Mouse (Mus musculus) small intestine, adult 2 months (tissue): ENCODE data around the gene Zc3hav1l. TPM values are rescaled to one million over a fixed set of nuclear protein-coding genes. Genes with fewer than 3 reads are reported as not detected.

Experiments
- H3K27ac ChIP-seq: fragments of 200-500 bp; 2 replicates; pipeline ENCODE4 v1.5.1; 2012; ENCODE audit warnings: low read depth, low read length, control low read depth, inconsistent platforms; ENCODE audit not compliant: insufficient read depth
- H3K27me3 ChIP-seq: fragments of 200-500 bp; 2 replicates; pipeline ENCODE4 v1.6.1; 2012; ENCODE audit warnings: mild to moderate bottlenecking, moderate library complexity, low read length, inconsistent platforms; ENCODE audit not compliant: control insufficient read depth, insufficient read depth
- H3K36me3 ChIP-seq: fragments of 200-500 bp; 2 replicates; pipeline ENCODE4 v1.6.1; 2012; ENCODE audit warnings: mild to moderate bottlenecking, low read length, control low read depth, inconsistent platforms; ENCODE audit not compliant: control insufficient read depth, insufficient read depth
- H3K4me1 ChIP-seq: fragments of 200-500 bp; 2 replicates; pipeline ENCODE4 v1.6.1; 2012; ENCODE audit warnings: low read length, inconsistent platforms, mixed read lengths; ENCODE audit not compliant: control insufficient read depth, insufficient read depth, insufficient read length
- H3K4me3 ChIP-seq: fragments of 200-500 bp; 2 replicates; pipeline ENCODE4 v1.5.1; 2012; ENCODE audit warnings: low read depth, mild to moderate bottlenecking, control low read depth, inconsistent platforms, low read length, moderate library complexity
- CTCF ChIP-seq: fragments of 200-500 bp; IDR thresholded peaks from 2 replicates; pipeline ENCODE4 v1.5.1; 2012; ENCODE audit warnings: low read depth, mild to moderate bottlenecking, control low read depth, inconsistent platforms, low read length, moderate library complexity, mixed read lengths; ENCODE audit not compliant: insufficient replicate concordance, insufficient read length; ENCODE audit errors: extremely low read depth
- POLR2A ChIP-seq: fragments of 200-500 bp; IDR thresholded peaks from 2 replicates; pipeline ENCODE4 v1.6.1; 2012; ENCODE audit warnings: low read depth, mild to moderate bottlenecking, control low read depth, inconsistent platforms, low read length, moderate library complexity
- WGBS: fragments of 180-500 bp; shearing (Covaris S2); methylation state at CpG from one replicate; pipeline ENCODE4 v1.1.7; 2018; 5-methylcytosine and 5-hydroxymethylcytosine counted together
- polyA plus RNA-seq: library from polyadenylated mRNA; depleted of rRNA; stranded (reverse); fragments of >200 nt; gene quantifications from 2 replicates; pipeline ENCODE4 v1.2.3, GENCODE M21; 2012

Gene Zc3hav1l
- polyA plus RNA-seq, 1 experiment: 1.3 TPM

DNA sequence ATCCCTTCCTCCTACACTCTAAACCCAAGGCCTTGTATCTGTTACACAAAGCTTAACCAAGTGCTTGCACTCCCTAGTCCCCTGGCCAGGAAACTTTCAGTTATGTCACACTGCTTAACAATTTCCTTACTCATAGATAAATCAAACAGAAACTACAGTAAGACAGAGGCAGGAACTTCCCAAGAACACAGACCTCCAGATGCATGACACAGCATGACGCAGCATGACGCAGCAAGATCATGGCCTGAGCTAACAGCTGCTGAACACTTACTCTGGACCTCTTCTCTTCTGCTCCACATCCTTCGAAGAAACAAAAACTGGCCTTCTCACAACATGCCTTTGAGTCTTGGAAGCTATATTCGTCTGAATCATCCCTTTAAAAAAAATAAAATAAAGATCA, 17.0 kb upstream of the Zc3hav1l start:
- no peaks in the 10 kb centered on the region for H3K4me1 ChIP-seq
- H3K36me3 ChIP-seq: peaks cover 80% of the 10 kb centered on the region
- TF ChIP-seq POLR2A: no peak
- no peak for TF ChIP-seq CTCF
- no peaks in the 10 kb centered on the region for H3K27me3 ChIP-seq
- H3K4me3 ChIP-seq: no peak overlapping the region
- WGBS: 96% methylated on average over 4 of the region's 4 CpGs
- H3K27ac ChIP-seq: no peak overlapping the region

DNA sequence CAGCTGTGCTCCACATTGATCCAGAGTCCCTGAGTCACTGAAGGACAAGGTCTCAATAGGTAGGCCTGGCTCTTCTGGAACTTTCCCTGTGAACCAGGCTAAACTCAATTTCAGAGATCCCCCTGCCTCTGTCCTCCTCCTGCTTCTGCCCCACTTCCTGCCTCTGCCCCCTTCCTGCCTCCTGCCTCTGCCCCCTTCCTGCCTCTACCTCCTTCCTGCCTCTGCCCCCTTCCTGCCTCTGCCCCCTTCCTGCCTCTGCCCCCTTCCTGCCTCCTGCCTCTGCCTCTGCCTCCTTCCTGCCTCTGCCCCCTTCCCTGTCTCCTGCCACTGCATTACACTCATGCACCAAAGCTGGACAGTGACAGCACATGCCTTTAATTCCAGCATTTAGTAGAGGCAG, 10.7 kb upstream of the Zc3hav1l start:
- no peak for TF ChIP-seq CTCF
- TF ChIP-seq POLR2A: no peak
- Histone ChIP-seq H3K27me3 (no peaks in the 10 kb centered on the region), H3K36me3 (peaks cover 83% of the 10 kb centered on the region), H3K4me3 (no peak overlapping the region), H3K4me1 (no peaks in the 10 kb centered on the region), H3K27ac (no peak overlapping the region)

DNA sequence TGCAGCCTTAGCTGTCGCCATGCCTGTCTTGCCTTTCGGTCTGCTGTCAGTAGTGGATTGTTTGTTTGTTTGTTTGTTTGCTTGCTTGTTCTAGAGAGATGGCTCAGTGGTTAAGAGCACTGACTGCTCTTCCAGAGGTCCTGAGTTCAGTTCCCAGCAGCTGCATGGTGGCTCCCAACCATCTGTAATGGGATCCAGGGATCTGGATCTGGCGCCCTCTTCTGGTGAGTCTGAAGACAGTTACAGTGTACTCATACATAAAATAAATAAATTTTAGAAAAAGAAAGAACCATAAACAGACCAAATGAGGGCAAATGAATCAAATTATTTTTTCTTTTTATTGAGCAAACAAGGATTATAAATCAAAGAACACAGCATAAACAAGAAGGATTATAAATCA, 5.9 kb upstream of the Zc3hav1l start:
- 94% methylated on average over 3 of the region's 3 CpGs for WGBS
- TF ChIP-seq CTCF: peak; percentile 28; the same call in 1 of the 2 replicates
- no peak for TF ChIP-seq POLR2A
- Histone ChIP-seq H3K36me3 (peaks cover 45% of the 10 kb centered on the region), H3K27ac (no peak overlapping the region), H3K4me1 (no peaks in the 10 kb centered on the region), H3K4me3 (no peak overlapping the region), H3K27me3 (no peaks in the 10 kb centered on the region)

DNA sequence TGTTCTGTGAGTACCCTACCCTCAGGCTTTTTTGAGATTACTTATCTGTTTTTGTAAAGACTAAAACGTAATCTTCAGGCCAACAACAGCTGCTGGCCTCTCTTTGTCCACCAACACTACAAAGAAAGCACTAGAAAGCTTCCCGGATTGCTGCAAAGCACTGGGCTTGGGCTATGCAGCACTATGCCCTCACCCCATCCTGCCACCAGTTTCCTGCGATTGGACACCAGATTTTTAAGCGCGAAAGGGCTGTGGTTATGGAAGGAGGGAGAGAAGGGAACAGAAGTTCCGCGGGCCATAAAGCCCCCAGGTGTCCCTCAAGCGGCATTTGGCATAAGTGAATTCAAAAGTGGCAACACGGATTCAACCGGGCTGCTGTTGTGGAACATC, 818 bp downstream of the Zc3hav1l start:
- Histone ChIP-seq H3K27me3 (no peaks in the 10 kb centered on the region), H3K36me3 (no peaks in the 10 kb centered on the region; the same call in 1 of the 2 replicates), H3K4me3 (peak overlapping the region; percentile 78), H3K4me1 (no peaks in the 10 kb centered on the region; the same call in 1 of the 2 replicates), H3K27ac (no peak overlapping the region)
- 2% methylated on average over 10 of the region's 10 CpGs for WGBS
- TF ChIP-seq POLR2A: no peak
- no peak for TF ChIP-seq CTCF

DNA sequence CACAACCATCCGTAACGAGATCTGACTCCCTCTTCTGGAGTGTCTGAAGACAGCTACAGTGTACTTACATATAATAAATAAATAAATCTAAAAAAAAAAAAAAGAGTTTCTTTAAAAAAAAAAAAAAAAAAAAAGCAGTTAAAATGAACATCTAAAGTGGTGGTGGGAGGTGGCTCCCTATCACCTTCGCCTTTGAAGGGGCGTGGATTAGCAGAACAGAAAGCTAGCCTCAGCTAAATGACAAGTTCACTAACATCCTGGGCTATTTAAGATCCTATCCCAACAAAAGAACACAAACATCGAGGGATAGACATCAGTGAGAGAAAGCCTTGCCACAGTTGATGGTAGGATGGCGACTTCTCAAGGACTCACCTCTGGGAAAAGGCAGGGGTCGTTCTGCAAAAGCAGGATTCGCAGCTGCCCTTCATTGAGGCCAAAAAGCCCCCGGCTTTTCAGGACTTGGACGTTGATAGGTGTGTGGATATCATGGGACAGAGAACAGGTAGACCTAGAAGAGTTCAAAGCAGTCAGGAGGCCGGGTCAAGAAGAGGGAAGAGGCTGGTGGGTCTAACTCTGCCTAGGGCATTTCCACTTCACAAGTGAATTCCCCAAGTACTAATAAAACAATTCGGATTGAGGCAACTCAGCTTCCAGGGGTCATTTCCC, 1.3 kb downstream of the Zc3hav1l start:
- TF ChIP-seq POLR2A (no peak), CTCF (no peak)
- no peak overlapping the region for H3K4me3 ChIP-seq
- 57% methylated on average over 12 of the region's 12 CpGs for WGBS
- no peaks in the 10 kb centered on the region for H3K27me3 ChIP-seq
- no peaks in the 10 kb centered on the region; the same call in 1 of the 2 replicates for H3K4me1 ChIP-seq
- no peak overlapping the region for H3K27ac ChIP-seq
- no peaks in the 10 kb centered on the region; the same call in 1 of the 2 replicates for H3K36me3 ChIP-seq

DNA sequence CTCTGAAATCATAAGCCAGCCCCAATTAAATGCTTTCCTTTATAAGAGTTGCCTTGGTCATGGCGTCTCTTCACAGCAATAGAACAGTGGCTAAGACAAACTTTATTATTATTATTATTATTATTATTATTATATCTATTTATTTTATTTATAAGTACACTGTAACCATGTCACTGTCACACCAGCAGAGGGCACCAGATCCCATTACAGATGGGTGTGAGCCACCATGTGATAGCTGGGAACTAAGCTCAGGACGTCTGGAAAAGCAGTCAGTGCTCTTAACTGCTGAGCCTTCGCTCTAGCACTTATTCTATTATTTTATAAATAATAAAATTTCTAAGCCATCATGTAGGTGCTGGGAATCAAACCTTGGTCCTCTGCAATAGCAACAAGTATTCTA, 5.4 kb downstream of the Zc3hav1l start:
- Histone ChIP-seq H3K4me3 (no peak overlapping the region), H3K27ac (no peak overlapping the region), H3K4me1 (no peaks in the 10 kb centered on the region), H3K27me3 (no peaks in the 10 kb centered on the region), H3K36me3 (no peaks in the 10 kb centered on the region; the same call in 1 of the 2 replicates)
- WGBS: 83% methylated on average over 3 of the region's 3 CpGs
- TF ChIP-seq POLR2A (no peak), CTCF (no peak)

DNA sequence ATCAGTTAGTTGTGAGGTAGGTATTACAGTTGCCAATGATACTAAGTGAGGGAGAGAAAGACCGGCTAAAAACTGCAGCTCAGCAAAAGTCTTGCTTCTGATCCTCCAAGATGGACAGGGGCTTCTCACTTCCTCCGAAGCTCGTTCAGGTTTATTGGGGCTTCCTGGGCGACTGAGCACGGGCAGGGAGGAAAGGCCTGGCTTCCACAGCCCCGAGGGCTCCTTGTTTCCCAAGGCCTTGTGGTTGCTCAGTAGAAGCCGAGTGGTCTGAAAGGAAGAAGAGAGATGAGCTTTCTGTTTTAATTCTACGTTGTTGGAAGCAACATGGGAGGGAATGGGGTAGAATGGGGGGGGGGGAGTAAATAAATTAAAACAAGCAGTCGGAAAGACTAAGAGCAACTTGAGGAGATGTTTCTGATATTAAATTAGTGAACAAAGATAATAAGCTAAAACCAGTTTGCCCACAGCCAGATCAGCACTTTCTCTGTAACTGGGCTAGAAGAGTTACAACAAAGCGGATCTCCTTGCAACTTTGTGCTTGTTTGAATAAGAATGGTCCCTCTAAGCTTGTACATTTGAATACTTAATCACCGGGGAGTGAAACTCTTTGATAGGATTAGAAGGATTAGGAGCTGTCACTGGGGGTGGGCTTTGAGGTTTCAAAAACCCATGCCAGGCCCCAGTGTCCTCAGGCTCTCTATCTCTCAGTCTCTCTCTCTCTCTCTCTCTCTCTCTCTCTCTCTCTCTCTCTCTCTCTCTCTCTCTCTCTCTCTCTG, 6.0 kb downstream of the Zc3hav1l start:
- Histone ChIP-seq H3K4me3 (no peak overlapping the region), H3K27me3 (no peaks in the 10 kb centered on the region), H3K27ac (no peak overlapping the region), H3K4me1 (no peaks in the 10 kb centered on the region), H3K36me3 (no peaks in the 10 kb centered on the region; the same call in 1 of the 2 replicates)
- 84% methylated on average over 11 of the region's 11 CpGs for WGBS
- TF ChIP-seq POLR2A: no peak
